Mouse (Mus musculus) heart, adult 2 months (tissue): ENCODE measurements around the gene Hist1h1e.

Source experiments
- CTCF ChIP-seq: fragments of 200-600 bp; IDR thresholded peaks from 2 replicates; pipeline ENCODE4 v1.8.1; 2022; ENCODE audit warnings: antibody characterized with exemption, mild to moderate bottlenecking, moderate library complexity
- EP300 ChIP-seq: fragments of 200-500 bp; IDR thresholded peaks from 2 replicates; pipeline ENCODE4 v1.6.1; 2011; ENCODE audit warnings: low read depth, low read length, control low read depth; ENCODE audit not compliant: insufficient read depth
- POLR2A ChIP-seq: fragments of 200-500 bp; IDR thresholded peaks from 2 replicates; pipeline ENCODE4 v1.6.1; 2011; ENCODE audit warnings: mild to moderate bottlenecking, low read depth, low read length, control low read depth; ENCODE audit not compliant: insufficient read depth

DNA sequence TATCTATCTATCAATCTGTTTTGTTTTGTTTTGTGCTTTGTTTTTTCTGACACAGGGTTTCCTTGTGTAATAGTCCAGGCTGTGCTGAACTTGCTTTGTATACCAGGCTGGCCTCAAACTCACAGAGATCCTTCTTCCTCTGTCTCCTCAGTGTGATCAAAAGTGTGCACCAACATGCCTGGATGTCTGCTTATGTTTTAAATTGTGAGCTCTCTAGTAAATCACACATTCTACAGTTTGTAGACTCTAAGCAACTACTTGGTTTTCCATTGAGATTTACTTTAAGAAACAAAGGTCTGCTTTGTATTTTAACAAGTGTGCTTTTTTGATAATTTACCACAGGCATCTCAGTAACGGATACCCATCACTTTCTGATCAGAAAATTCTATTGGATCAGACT, 44.5 kb downstream of the Hist1h1e start:
- TF ChIP-seq CTCF (no peak), POLR2A (no peak), EP300 (no peak)
